ENCODE assay signal across 8 mouse cellular contexts in genomic region chr14:88347177-88347576, GRCm38 (mm10).
DNase-seq lines count a peak whose midpoint lies in the region; ATAC-seq and TF ChIP-seq lines count a peak whose summit lies in the region.
"Had no signal": no experiment of that assay in that cellular context is flagged by ENCODE, and none has a peak within 500 bp of the region (broad histone marks: within the 10 kb centered on the region; RNA-seq: fewer than 3 reads in every experiment).

No protein-coding gene starts in this region.

- peak; percentile 99 for ATAC-seq in lung, embryonic 14.5 days (ENCODE audit: insufficient read depth)
- peak; percentile 84 for ATAC-seq in heart, embryonic 12.5 days (ENCODE audit: insufficient number of reproducible peaks, low FRiP score)
- ATAC-seq in neural tube, embryonic 15.5 days (ENCODE audit: low FRiP score) = no peak

- no peaks in the 10 kb centered on the region for H3K9me3 ChIP-seq in lung, embryonic 14.5 days (ENCODE audit: low read depth, low read length)
- no peaks in the 10 kb centered on the region for H3K9me3 ChIP-seq in heart, embryonic 12.5 days (replicated peaks)
- no peaks in the 10 kb centered on the region for H3K9me3 ChIP-seq in neural tube, embryonic 15.5 days (replicated peaks)
- H3K9me3 ChIP-seq: limb, embryonic 15.5 days had no signal

- H3K9ac ChIP-seq in lung, embryonic 14.5 days = no peak overlapping the region
- H3K9ac ChIP-seq in heart, embryonic 12.5 days = no peak overlapping the region
- H3K9ac ChIP-seq in neural tube, embryonic 15.5 days (replicated peaks) = no peak overlapping the region
- H3K9ac ChIP-seq: limb, embryonic 15.5 days had no signal

- DNase-seq in lung, embryonic 14.5 days = peak; percentile 93
- no peak for DNase-seq in lung, adult 2 months
- DNase-seq in left cerebral cortex, adult 18-20 months (ENCODE audit: low spot score in 2 of 2) = peak; percentile 48 to 67
- peak; percentile 13 for DNase-seq in skeletal muscle tissue, adult 2 months (ENCODE audit: low read depth, low spot score)
- no peak for DNase-seq in cerebellum, adult 8-10 months

- 31% methylated on average over 4 of the region's 4 CpGs for WGBS in lung, embryonic 14.5 days
- 33% methylated on average over 4 of the region's 4 CpGs for WGBS in lung, adult 2 months
- 55% methylated on average over 4 of the region's 4 CpGs for WGBS in heart, embryonic 12.5 days
- WGBS in neural tube, embryonic 15.5 days = 77% methylated on average over 4 of the region's 4 CpGs

- H3K4me1 ChIP-seq in lung, embryonic 14.5 days (ENCODE audit: insufficient read depth) = no peaks in the 10 kb centered on the region
- H3K4me1 ChIP-seq in lung, adult 2 months (ENCODE audit: control insufficient read depth, insufficient read depth, low read length) = no peaks in the 10 kb centered on the region; the same call in 1 of the 2 replicates
- no peaks in the 10 kb centered on the region for H3K4me1 ChIP-seq in heart, embryonic 12.5 days (replicated peaks)
- no peaks in the 10 kb centered on the region for H3K4me1 ChIP-seq in neural tube, embryonic 15.5 days
- H3K4me1 ChIP-seq: limb, embryonic 15.5 days had no signal

- no peaks in the 10 kb centered on the region for H3K36me3 ChIP-seq in lung, embryonic 14.5 days (ENCODE audit: insufficient read depth)
- no peaks in the 10 kb centered on the region for H3K36me3 ChIP-seq in heart, embryonic 12.5 days
- no peaks in the 10 kb centered on the region for H3K36me3 ChIP-seq in neural tube, embryonic 15.5 days
- H3K36me3 ChIP-seq: limb, embryonic 15.5 days had no signal

- no peak overlapping the region for H3K4me3 ChIP-seq in lung, embryonic 14.5 days (ENCODE audit: low read depth, low read length)
- H3K4me3 ChIP-seq in lung, adult 2 months (replicated peaks; ENCODE audit: extremely low read depth, low read depth, low read length) = no peak overlapping the region
- H3K4me3 ChIP-seq in heart, embryonic 12.5 days = no peak overlapping the region
- no peak overlapping the region for H3K4me3 ChIP-seq in neural tube, embryonic 15.5 days (replicated peaks)
- H3K4me3 ChIP-seq: limb, embryonic 15.5 days had no signal

- no peak for TF ChIP-seq CTCF in lung, embryonic 14.5 days (IDR thresholded peaks at IDR 0.05; ENCODE audit: low read depth)
- TF ChIP-seq CTCF in lung, adult 2 months (IDR thresholded peaks at IDR 0.05; ENCODE audit: insufficient read depth, low read length) = no peak

- no peak for TF ChIP-seq POLR2A in lung, adult 2 months (IDR thresholded peaks at IDR 0.05; ENCODE audit: borderline replicate concordance, extremely low read depth, low read depth, low read length)

- no peak overlapping the region for H3K4me2 ChIP-seq in lung, embryonic 14.5 days
- H3K4me2 ChIP-seq in heart, embryonic 12.5 days = no peak overlapping the region
- no peak overlapping the region for H3K4me2 ChIP-seq in neural tube, embryonic 15.5 days
- H3K4me2 ChIP-seq: limb, embryonic 15.5 days had no signal

- H3K27ac ChIP-seq in lung, embryonic 14.5 days (ENCODE audit: low read depth) = no peak overlapping the region
- no peak overlapping the region; the same call in 1 of the 2 replicates for H3K27ac ChIP-seq in heart, embryonic 12.5 days (ENCODE audit: poor library complexity, severe bottlenecking)
- H3K27ac ChIP-seq in neural tube, embryonic 15.5 days (replicated peaks) = no peak overlapping the region
- H3K27ac ChIP-seq: limb, embryonic 15.5 days had no signal

- no peaks in the 10 kb centered on the region for H3K27me3 ChIP-seq in lung, embryonic 14.5 days (ENCODE audit: insufficient read depth, low read length)
- no peaks in the 10 kb centered on the region for H3K27me3 ChIP-seq in heart, embryonic 12.5 days (replicated peaks)
- H3K27me3 ChIP-seq in neural tube, embryonic 15.5 days (replicated peaks) = no peaks in the 10 kb centered on the region
- H3K27me3 ChIP-seq: limb, embryonic 15.5 days had no signal

Comparison
In these comparisons a context has a peak if more than half of its experiments do, and no peak if none do; other contexts are left out.
1. DNase-seq: peak in lung, embryonic 14.5 days (single experiment), left cerebral cortex, adult 18-20 months (2 of 2) and skeletal muscle tissue, adult 2 months (single experiment); none in lung, adult 2 months (single experiment) and cerebellum, adult 8-10 months (single experiment).